Mouse (Mus musculus) erythroblast, adult 5-6 weeks (primary cell): Measurements from ENCODE around the gene Nlrx1. TPM values are rescaled to one million over a fixed set of nuclear protein-coding genes. Genes with fewer than 3 reads are reported as not detected.
"Not testable (repeated sequence)": the region's sequence is repeated elsewhere in the genome, so short reads cannot be mapped to it uniquely, and the experiment has no call there.

Experiments
- ATAC-seq: replicated peaks from 2 replicates; pipeline ENCODE4 v1.8.0; 2016; ENCODE audit warnings: moderate number of reproducible peaks, mild to moderate bottlenecking, moderate TSS enrichment, inconsistent platforms; ENCODE audit not compliant: poor library complexity, low FRiP score, severe bottlenecking
- total RNA-seq, 2 experiments: library from RNA; stranded (forward) in 1 of 2; stranded (reverse) in 1 of 2; fragments of 150-400 nt in 1 of 2; fragments of 200-764, 138-1000 nt in 1 of 2; gene quantifications; 2 replicates each; pipeline versions ENCODE4 v1.2.3 to v1.2.4; 2015 to 2017; ENCODE audit warnings: low replicate concordance in 2 of 2

The Nlrx1 gene
- 2.7 and 5.6 TPM in 2 replicates for total RNA-seq (2015; ENCODE audit: low replicate concordance)
- 0.98 and 11.2 TPM in 2 replicates for total RNA-seq (2017; ENCODE audit: low replicate concordance)

GRCm38 (mm10) chr9:44268432-44268831 lies at the start of gene Nlrx1:
TSS of gene Nlrx1 (minus strand) at chr9:44268599.
- ATAC-seq, result peak; percentile 54

DNA sequence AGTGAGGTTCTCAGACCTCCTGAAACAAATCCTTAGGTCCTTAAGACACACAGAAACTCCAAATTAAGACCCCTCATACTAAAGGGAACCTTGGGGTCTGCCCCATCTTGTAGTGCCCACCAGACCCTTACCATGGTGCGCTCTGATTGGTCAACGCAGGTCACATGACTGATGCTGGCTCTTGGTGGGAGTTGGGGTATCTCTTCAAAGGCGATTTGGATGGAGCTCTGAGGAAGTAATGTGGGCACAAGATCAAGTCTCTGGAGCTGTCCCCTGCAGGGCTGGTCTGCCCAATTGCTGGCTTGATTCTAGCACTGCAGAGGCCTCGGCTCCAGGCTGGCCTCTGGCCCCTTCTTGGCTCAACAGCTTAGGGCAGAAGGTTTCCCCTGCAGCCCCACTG lies 49.1 kb upstream of the Nlrx1 start:
- no peak for ATAC-seq

DNA sequence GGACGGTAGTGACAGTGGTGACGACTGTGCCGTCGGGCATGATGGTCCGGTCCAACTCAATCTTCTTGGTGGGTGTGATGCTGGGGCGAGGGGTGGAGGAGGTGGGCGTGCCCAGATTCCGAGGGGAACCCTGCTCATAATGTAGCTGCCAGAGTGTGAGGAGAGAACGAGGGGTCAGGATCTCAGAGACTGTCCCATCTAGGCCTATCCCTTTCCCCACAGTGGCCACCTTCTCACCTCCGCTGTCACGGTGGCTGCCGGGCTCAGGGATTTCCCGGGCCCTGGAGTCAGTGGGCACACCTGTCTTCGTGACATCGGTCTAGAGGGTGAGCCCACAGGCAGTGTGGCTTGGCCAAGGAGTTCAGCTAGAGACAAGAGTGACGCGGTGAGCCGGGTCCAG lies 46.5 kb upstream of the Nlrx1 start:
- no peak for ATAC-seq

DNA sequence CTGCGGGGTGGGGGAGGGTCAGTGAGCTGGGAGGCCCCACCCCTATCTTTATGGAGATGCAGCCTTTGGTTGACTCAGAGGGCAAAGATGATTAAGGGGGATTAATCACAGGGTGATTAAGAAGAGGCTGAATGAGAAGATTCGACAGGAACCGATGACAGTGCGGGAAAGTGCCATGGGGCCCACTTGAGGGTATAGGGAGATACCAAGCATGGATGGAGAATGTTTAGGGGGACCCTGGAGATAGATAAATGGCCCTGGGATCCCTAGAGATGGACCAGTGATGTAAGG lies 45.8 kb upstream of the Nlrx1 start:
- ATAC-seq, result no peak

DNA sequence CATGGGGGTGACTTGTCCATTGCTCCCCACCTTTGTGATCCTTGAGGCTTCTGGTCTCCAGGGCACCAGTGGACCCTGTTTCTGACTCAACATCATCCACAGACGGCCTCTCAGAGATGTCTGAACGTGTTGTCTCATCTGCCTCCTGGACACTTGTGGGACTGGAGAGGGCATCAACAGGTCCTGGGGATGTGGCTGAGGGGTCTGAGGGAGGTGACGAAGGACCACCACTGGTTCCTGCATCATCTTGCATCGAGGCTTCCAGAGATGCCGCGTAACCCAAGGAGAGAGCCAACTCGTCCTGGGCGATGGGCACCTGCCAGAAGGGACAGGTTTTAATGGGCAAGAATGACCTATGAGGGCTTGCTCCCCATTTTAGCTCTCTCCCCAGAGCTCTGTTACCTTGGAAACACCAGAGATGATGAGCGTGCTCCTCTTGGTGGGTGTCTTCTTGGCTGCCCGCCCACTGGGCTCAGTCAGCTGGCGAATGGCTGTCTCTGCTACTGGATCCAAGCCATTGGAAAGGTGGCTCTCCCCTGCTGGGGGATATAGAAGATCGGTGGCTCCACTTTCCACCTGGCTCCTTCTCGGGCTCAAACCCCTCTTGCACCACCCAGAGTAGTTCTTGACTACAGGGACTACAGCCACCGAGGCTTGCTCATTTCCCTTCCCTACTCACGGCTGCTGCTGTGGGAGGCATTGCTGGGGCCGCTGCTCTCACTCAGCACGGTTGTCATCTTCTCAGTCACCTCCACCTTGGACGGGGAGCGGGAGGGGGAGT lies 45.3 kb upstream of the Nlrx1 start:
- ATAC-seq, result no peak

- ATAC-seq, result no peak
Observed at GRCm38 (mm10) chr9:44311136-44312134, 43.0 kb upstream of the Nlrx1 start.

GRCm38 (mm10) chr9:44310750-44311135 lies 42.3 kb upstream of the Nlrx1 start:
- no peak for ATAC-seq

DNA sequence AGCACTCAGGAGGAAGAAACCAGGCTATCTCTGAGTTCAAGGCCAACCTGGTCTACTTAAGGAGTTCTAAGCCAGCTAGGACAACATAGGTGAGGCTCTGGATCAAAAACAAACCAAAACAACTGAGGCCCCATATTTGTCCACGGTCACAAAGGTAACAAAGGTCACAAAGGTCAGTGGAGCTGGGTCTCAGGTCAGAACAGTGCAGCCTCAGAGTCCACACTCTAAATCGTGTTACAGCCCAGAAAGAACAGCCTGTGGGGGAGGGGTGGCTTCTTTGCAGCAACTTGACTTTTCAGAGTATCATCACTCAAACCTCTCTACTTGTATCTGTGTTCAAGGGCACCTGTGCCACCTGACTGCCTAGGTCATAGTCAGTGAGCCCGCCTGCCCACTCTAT lies 41.4 kb upstream of the Nlrx1 start:
- ATAC-seq, result no peak

DNA sequence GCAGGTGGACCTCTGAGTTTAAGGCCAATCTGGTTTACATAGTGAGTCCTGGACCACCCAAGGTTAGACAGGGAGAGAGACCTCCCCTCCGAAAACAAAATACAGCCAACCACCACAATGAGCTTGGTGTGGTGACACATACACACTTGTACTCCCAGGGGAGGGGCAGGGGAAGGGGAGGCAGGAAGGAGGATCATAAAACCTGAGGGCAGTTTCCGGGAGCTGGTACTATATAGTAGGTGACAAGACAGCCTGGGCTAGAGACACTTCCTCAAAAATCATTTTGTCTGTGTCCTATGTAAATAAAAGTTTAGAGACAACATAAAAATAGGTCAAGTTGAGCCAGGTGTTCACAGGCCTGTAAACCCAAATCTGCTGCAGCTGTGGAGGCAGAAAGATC lies 38.8 kb upstream of the Nlrx1 start:
- ATAC-seq, result no peak

DNA sequence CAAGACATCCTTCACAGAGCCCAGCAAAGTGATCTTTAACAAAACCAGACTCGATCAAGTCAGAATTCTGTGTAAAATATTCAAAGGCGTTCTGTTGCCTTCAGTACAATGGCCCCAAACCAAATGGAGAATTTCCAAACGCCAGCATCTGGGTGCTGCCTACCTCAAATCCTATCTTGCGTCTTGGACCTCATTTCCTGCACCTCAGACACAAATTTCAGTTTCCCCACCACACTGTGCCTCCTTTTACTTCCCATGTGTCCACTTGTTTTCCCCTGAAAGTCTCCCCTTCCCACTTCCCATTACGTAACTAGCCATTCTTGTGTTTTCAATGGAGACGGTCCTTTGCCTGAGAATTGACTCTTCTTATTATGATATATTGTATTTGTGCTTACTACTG lies 38.1 kb upstream of the Nlrx1 start:
- ATAC-seq, result no peak

DNA sequence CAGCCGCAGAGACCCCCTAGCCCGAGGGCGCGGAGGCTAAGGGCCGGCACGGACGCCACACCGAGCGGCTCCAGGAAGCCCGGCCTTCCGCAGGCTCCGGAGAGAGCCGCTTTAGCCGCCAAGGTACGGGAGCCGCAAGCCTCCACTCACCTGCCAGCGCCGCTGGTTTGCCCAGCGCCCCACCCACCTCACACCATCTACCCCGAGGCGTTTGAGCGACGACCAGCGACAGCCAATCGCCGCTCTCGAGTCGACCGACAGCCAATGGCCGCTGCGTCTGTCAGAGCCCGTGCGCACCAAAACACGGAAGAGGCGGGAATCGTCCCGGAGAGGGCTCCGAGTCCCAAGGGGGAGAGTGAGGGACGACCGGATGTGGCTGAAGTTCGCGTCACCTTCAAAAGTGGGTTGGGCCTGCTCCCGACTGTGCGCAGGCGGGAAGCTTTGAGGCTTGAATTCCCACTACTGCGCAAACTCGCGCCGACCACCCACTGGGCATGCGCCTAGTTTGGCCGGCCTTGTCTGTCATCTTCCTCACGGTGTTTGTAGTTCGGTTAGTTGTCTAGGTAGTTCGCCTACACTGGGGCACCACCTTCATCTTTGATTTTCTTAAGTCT lies 37.2 kb upstream of the Nlrx1 start, which contains the start of gene Hinfp:
Hinfp (minus strand) TSS at position 206 of the 614 bp plus-strand sequence.
- ATAC-seq, result peak; percentile 98

- ATAC-seq, result not testable (repeated sequence)
Observed at GRCm38 (mm10) chr9:44300001-44300400, 31.6 kb upstream of the Nlrx1 start.

DNA sequence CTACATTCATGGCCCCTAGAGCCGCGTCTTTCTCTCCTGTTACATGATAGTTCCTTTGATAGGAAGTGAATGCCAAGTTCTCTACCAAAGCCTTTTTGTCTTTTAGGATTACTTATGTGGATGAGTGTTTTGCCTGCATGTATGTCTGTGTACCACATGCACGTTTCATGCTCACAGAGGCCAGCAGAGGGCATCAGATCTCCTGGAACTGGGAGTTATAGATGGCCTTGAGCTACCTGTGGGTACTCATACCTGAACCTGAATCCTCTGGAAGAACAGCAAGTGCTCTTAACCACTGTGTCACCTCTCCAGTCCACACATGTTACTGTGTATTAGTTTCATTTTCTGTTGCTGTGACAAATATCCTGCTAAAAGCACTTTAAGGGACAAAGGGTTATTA lies 24.1 kb upstream of the Nlrx1 start:
- peak; percentile 51 for ATAC-seq

DNA sequence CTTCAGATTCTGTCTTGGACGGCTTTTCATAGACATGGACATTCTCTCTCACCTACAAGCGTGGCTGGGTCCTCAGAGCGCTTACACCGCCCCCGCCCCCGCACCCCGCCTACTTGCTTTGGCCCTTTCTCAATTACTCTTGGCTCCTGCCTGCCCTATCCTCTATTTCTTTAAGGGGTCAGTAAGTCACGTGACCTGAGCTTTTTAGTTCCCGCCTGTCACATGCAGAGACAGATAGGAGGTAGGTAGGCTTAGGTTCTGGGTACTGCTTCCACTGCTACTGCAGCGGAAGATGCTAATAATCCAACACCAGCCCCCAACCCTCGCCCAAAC lies 20.5 kb upstream of the Nlrx1 start:
- peak; percentile 13; the same call in 1 of the 2 replicates for ATAC-seq

- ATAC-seq, result peak; percentile 68
Observed at GRCm38 (mm10) chr9:44288076-44288958, 19.9 kb upstream of the Nlrx1 start, which contains the start of gene Abcg4. TSS of gene Abcg4 (minus strand) at chr9:44288615.

DNA sequence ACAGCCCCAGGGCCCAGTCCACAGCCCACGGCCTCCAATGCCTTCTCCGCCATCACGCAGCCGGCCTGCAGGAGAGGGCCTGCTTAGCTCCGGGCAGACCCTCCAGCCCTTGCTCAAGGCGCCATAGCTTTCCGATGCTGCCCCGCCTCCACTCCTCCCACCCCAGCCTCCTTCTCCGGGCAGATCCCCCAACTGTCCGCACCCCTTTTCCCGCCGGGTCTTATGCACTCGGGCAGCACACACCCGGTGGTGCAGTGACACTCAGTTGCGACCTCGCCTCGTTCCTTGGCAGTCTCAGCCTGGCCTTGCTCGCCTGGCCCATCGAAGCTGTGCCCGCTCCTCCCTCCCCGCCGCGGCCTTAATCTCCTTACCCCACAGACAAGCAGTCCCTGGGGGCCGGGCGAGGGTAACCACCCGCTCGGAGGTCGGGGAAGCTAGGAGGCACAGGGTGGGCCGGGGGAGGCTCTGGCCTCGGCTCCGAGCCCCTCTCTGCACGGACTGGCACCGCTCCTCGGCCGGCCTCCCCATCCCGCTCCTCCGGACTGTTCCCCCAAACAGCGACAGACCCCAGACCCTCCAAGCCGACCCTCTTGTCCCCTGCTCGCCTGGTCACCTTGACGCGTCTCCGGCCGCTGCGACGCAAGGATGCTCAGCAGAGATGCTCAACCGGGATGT lies 19.1 kb upstream of the Nlrx1 start:
- ATAC-seq, result peak; percentile 41

DNA sequence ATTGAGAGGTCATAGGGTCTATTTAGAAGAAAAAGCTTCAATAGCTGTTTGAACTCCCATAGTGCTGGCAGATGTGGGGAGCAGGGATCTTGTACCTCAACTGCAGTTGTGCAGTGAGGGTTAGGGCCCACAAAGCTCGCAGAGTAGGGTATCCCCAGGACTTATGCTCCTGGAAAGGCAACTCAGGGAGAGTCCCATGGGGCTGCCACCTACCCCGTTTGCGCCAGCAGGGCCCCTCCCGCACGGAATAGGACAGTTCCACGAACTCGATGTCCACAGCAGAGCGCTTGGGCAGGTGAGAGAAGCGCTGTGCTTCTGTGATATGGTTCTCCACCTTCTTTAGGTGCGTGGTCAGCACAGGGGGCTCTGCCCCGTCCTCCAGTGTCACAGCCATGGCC lies 18.6 kb upstream of the Nlrx1 start:
- peak; percentile 27 for ATAC-seq

DNA sequence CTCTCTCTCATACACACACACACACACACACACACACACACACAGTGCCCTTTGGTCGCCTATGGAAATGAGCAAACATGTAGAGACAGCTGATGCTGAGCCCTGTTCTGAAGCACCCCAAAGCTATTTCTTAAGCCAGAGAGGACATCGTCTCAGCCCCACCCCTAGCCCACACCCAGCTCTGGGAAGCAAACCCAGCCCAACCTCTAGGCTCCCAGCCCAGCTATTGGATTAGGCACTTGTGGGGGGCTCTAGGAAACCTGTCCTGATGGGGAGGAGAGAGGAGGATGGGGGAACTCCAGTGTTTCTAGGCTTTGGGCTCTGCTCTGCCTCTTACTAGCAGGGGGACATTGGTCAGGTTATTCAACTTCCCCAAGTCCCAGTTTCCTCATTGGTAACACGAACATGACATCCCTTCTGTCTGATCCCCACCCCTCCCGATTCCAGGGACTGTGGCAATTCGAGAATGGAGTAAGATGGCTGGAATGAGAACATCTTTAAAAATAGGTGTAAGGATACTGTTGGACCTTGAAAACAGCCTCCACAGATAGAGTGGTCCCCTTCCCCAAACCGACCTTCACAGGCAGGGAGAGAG lies 18.0 kb upstream of the Nlrx1 start:
- peak; percentile 63 for ATAC-seq

DNA sequence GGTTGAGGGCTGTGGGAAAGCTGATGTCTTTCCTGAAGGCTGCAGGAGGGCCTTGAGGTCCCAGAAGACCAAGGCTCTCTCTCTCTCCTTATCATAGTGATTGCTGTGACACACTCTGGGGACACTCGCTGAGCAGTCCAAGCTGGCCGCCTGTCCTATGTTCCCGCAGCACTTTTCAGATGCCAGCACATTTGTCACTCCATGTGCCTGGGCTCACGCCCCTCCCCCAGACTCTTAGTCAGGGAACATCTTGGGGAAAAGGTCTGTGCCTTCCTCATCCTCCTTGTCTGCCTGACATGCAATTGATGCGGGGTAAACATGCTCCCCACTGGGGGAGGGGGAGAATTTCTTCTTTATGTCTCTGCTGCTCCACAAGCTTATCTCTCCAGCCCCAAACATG lies 14.8 kb upstream of the Nlrx1 start:
- ATAC-seq, result no peak
